Mouse (Mus musculus): ENCODE results near the gene Spata1.

DNA sequence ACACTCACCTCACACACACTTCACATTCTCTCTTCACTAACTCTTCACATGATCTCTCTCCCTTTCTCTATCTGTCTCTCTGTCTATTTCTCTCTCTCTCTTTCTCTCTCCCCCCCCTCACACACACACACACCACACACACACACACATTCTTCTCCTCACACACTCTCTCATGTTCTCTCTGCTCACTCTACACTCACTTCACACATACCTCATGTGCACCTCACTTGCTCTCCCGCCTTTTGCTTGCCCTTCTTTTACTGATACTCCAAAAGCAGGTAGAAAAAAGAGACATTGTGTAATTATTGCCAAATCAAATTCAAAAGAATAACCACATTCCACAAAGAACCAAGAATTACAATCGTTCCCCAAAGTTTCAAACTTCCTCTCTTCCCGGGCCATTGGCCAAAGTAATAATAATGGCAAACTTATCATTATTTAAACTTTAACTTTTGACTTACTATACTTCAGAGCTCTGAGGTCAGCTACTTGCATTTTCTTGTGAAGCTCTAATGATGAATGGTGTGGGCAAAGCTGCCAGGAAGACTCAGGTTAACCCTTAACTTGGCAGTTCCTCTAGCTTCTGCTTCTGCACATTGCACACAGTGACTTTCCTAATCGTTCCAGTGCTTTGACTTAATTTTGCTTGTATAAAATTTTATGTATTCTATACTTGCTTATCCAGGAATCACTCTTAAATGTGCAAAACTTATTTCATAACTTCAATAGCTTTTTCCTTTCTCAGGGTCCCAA lies 41.1 kb upstream of the Spata1 start:
- TF ChIP-seq CTCF (conservative IDR thresholded peaks at IDR 0.05; ENCODE audit: insufficient read depth, insufficient read length, low read depth, low read length) = no peak
- TF ChIP-seq POLR2A (IDR thresholded peaks at IDR 0.05; ENCODE audit: low read depth, low read length) = no peak

Measured in kidney, adult 2 months (tissue).